Mouse (Mus musculus): ENCODE data around the gene Zfp64.

Zfp64 gene

GRCm38 (mm10) chr2:168954835-168955716 lies at the start of gene Zfp64:
Zfp64 (minus strand) TSS chr2:168955587.
- peak; percentile 89 to 92 for DNase-seq

DNA sequence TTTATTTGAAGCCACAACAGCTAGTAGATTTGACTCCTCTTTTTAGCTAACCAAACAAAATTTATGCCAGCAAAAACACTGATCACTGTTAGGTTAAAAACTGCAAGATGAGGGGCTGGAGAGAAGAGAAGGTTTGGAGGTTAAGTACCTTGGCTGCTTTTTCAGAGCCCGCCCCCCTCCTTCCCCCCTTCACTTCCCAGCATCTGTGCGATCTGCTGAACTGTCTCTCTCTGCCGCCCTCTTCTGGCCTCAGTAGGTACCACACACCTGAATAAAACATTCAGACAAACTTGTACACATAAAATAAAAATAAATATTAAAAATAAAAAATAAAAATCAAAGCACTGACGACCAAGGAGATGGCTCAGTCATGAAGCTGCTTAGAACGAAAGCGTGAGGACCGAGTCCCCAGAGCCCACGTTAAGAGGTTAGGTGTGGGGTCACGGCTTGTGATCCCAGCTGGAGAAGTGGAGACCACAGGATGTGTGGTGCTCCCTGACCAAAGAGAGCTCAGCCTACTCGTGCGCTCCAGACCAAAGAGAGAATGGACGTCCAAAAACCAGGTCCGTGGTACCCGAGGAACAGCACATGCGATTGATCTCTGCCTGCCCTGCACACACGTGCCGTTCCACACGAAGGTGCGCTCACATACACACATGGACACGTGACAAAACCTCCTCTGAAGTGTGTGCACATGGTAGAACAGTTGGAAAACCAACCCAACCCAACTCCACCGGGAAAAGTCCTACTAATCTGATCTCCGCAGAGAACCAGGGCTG lies 37.4 kb upstream of the Zfp64 start:
- peak; percentile 16 to 55 for DNase-seq

DNA sequence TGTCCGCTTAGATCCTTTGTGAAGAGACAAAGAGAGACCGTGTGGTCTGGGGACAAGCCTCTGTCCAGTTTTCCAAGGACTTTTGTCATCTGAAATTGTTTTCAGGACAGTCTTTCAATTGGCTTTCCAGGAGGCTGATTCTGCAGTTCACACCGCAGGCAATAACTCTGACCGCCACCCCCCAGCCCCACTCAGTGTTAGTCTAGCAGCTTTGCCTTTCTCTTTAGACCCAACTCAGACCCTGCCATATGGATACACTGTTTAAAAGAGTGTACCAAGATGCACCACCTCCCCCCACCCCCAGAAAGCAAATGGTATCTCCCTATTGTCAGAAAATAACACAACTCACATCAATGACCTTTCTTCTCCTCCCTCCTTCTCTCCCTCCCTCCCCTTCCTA lies 35.6 kb upstream of the Zfp64 start:
- no peak for DNase-seq

DNA sequence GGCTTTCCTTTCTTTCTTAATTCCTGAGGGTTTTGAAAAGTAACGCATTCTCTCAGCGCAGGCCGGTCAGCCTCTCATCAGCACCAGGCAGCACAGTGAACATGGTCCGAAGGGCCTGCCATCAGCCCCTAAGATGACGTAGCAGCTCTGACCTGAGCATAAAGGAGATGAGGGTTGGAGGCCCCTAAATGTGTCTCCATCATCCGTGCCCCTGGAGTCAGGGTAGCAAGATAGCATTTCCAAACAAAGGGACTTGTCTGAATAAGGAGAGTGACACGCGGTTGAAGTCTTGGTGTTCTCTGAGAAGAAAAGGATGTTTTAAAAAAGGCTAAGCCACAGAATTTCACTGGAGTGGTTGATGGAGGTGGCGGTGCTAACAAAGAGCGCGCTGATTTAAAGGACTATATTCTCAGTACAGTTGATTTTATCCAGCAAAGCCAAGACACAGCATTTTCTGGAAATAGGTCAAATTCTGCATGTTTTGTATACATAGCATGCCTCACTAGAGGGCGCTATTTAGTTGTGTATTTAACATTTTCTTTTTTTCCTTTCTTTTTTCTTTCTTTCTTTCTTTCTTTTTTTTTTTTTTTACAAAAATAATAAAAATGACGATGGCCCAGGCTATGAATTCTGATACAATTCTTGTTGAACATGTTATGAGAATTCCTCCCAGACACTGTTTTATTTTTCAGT lies 34.8 kb upstream of the Zfp64 start:
- no peak for DNase-seq

- no peak for DNase-seq
These were observed 32.7 kb upstream of the Zfp64 start for GRCm38 (mm10) chr2:168988056-168988455.

DNA sequence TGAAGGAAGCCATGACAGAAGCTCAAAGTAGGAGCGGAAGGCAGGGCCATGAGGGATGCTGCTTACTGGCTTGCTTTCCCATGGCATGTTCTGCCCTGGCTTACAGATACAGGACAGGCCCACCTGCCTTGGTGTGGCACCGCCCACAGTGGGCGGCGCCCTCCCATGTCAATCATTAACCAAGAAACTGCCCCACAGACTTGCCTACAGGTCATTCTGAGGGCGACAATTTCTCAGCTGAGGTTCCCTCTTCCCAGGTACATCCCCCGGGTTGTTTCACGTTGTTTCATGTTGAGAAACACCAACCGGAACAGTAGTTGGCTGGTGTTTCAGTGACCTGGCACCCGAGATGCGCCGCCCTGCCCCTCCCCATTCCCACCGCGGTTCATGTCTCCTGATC lies 32.0 kb upstream of the Zfp64 start:
- DNase-seq, result peak; percentile 28 to 53

GRCm38 (mm10) chr2:168981951-168982350 lies 26.6 kb upstream of the Zfp64 start:
- no peak for DNase-seq

DNA sequence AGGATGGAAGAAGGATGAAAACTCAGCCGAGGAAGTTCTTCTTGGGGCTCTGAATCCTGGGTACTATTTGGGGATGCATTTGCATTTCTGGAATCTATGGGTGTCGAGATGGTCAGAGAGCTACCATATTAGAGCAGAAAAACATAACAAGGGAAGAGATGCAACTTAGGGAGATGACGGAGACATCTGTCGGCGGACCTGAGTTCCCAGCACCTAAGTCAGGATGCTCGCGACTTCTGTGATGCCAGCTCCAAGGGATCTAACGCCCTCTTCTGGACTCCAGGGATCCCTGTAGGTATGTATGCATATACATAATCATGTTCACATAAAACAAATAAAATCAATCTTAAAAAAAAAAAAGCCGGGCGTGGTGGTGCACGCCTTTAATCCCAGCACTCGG lies 26.1 kb upstream of the Zfp64 start:
- DNase-seq, result no peak

GRCm38 (mm10) chr2:168980859-168981258 lies 25.5 kb upstream of the Zfp64 start:
- DNase-seq, result no peak

DNA sequence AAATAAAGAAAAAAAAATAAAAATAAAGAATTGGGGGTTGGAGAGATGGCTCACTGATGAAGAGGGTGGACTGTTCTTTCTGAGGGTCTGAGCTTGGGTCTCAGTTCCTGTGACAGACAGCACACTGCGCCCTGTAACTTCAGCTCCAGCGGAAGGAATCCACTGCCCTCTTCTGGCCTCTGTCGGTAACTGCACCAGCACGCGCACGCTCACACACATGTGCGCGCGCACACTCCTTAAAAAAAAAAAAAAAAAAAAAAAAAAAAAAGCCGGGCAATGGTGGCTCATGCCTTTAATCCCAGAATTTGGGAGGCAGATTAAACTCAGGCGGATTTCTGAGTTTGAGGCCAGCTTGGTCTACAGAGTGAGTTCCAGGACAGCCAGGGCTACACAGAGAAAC lies 24.4 kb upstream of the Zfp64 start:
- DNase-seq, result no peak

DNA sequence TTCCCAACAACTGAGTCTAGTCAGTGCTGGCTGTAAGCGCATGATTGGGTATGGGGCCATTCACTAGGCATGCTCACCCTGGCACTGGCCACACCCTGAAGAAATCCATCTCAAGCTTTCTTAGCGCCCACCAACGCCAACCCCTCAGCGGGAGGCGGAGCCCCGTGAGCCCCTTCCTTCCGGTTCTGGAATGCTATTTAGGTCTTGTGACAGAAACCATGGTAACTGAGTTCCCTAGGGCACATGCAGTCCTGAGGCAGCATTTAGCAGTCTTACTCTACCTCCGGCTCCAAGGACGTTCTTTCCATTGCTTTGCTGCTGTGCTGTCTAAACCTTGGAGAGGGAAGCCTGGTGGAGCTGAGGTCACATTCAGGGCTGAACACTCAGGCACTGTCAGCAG lies 22.6 kb upstream of the Zfp64 start:
- DNase-seq, result peak in 1 of 2 experiments; percentile 13

- no peak for DNase-seq
These were observed 14.7 kb upstream of the Zfp64 start for GRCm38 (mm10) chr2:168970131-168970530.

- no peak for DNase-seq
These were observed 12.9 kb upstream of the Zfp64 start for GRCm38 (mm10) chr2:168968136-168968925.

DNA sequence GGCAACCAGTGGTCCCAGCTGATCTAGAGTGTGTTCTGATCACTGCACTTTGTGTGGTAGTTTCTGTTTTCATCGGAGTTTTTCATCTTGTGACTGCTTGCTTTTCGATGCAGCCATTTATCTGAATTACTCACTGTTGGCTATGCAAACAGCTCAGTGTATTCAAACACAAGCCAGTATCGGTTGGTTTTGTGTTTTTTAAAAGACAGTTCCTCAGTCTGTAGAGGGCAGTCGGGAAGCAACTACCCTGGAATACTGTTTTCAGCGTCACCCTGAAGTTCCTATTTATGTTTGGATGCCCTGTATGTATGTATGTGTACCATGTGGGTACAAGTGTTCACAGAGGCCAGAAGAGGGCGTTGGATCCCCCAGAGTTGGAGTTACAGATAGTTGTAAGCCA lies 11.1 kb upstream of the Zfp64 start:
- DNase-seq, result no peak

GRCm38 (mm10) chr2:168964849-168965248 lies 9.5 kb upstream of the Zfp64 start:
- DNase-seq, result no peak

- DNase-seq, result no peak
These were observed 6.6 kb upstream of the Zfp64 start for GRCm38 (mm10) chr2:168961729-168962666.

DNA sequence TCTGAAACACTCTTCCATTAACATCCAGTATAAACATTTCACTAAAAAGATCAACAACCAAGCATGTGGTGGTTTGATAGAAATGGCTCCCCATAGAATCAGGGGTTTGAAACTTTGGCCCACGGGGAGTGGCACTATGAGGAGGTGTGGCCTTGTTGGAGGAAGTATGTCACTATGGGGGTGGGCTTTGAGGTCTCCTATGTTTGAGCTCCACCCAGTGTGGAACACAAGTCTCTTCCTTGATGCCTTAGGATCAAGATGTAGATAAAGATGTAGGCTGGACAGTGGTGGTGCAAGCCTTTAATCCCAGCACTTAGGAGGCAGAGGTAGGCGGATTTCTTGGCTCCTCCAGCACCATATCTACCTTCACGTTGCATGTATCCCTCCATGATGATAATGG lies 5.4 kb upstream of the Zfp64 start:
- DNase-seq, result no peak

DNA sequence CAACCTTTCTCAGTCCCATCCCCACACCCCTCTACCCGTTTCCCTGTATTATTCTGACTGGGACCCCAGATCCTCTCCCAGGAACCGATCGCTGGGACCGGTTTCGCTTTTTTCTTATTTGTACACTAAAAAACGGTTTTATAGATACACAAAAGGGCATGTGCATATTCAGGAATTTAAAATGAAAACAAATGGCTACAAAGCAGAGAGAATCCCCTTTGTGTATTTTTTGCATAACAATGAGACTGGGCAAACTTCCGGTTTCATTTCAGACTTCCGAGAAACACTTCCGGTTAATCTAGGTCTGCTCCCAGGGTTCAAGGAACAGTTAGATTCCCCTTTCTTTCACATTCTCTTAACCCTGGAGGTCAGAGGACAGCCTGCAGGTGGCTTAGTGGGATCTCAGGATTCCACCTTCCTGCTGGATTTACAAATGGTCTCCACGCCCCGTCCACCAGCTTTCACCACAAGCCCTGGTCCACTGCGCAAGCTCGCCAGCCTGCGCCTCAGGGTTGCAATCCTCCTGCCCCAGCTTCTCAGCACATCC lies 4.0 kb upstream of the Zfp64 start:
- DNase-seq, result no peak

DNA sequence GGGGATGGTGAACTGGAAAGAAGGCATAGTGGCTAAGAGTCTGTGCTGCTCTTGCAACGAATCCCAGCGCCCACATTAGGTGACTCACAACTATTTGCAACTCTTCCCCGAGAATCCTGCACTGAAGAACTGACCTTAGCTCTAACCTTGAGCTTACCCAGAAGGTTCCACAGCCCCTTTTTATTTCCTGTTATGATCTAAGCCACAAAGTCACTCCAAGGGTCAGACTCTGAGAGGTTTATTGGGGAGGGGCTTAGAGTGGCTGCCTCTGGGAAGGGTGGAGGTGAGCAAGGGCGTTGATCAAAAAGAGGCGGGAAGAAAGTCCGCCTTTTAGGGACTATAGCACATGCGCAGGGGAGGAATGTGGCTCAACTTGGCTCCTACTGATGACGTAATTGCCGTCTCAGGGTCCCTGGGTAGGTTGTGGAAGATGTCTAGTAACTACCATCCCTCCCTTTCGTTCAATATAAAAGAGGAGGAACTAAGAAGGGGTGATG lies 511 bp upstream of the Zfp64 start:
- DNase-seq, result no peak

DNA sequence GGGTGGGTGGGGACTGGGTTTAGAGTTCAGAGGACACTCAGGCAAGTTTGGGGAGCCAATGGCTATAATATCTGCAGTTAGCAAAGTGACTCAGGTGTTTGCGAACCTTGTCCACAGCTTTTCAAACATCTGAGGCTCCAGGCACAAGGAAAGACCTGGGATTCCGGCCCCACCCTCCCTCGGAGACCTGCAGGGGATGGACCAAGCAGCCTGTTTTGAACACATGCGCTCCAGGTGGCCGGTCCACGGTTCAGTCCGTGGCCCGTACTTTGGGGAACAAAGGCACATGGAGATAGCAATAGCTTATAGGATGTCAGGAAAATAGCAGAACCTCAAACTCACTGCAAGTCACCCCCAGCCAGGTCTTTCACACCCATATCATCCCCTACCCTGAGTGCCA lies 1.0 kb downstream of the Zfp64 start:
- DNase-seq, result no peak

DNA sequence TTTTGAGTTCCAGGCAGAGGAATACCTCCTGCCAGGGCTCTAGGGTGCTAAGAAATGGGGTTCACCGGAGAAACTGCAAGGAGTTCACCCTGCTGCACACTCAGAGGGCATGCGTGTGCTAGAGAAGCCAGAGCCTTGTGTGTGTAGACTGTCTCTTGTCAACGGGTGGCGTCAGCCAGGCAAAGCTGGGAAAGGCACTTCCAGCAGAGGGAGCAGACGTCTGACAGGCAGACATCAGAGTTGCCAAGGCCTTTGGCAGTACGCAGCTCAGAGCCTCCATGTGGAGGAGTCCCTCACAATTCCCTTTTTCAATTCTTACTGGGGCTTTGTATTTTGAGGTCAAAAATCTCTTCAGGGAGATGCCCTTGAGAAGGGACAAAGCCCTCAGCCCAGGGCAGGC lies 6.9 kb downstream of the Zfp64 start:
- no peak for DNase-seq
